8 mouse cellular contexts compared by ENCODE assay signal in the genomic region with DNA sequence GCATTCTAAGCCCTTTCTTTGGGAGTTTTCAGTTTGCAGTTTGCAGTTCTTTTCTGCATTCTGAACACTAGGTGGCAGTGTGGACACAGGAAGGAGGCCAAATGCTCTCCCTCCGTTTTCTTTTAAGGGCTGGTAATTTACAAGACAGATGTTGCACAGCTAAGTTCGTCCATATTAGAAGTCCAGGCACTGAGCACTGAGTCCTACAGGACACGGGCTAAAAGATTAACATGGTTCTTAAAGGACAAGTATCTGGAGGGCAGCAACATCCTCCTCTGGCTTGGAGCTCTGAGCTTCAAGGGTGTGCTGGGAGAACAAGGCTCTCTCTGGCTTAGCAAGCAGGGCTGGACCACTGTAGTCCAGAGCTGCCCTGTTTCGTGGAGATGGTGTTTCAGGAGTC.
DNase-seq lines count a peak whose midpoint lies in the region; ATAC-seq lines count a peak whose summit lies in the region.

No protein-coding gene starts in this region.

- DNase-seq in right cerebral cortex, adult 18-20 months = peak; percentile 54
- no peak for DNase-seq in right cerebral cortex, postnatal 36 days (ENCODE audit: low spot score in 2 of 2)
- peak; percentile 21 to 37 for DNase-seq in adrenal gland, postnatal 36 days
- peak; percentile 82 for DNase-seq in hindbrain, embryonic 11.5 days (ENCODE audit: low spot score)
- peak; percentile 69 for DNase-seq in limb, embryonic 11.5 days (ENCODE audit: low spot score)

- H3K9ac ChIP-seq in forebrain, embryonic 13.5 days = no peak overlapping the region
- H3K9ac ChIP-seq in hindbrain, embryonic 11.5 days (ENCODE audit: low read depth, low read length) = 0 out of 2 replicates have a peak overlapping the region, but pooled peaks have one; percentile 31
- peak overlapping the region; percentile 40 for H3K9ac ChIP-seq in limb, embryonic 11.5 days (ENCODE audit: low read length)

- ATAC-seq in forebrain, embryonic 13.5 days = peak; percentile 54
- ATAC-seq in hindbrain, embryonic 11.5 days (ENCODE audit: low FRiP score) = peak; percentile 69
- ATAC-seq in limb, embryonic 11.5 days (ENCODE audit: insufficient number of reproducible peaks, low FRiP score, low TSS enrichment, low read depth) = peak; percentile 75
- ATAC-seq in monocyte, adult 5-6 weeks (replicated peaks; ENCODE audit: insufficient number of reproducible peaks, low FRiP score, low TSS enrichment, poor library complexity, severe bottlenecking) = 0 out of 2 replicates have a peak, but pooled peaks have one; percentile 40
- no peak for ATAC-seq in erythroblast, adult 5-6 weeks (replicated peaks; ENCODE audit: low FRiP score, poor library complexity, severe bottlenecking)

- no peaks in the 10 kb centered on the region for H3K27me3 ChIP-seq in forebrain, embryonic 13.5 days
- H3K27me3 ChIP-seq in hindbrain, embryonic 11.5 days (ENCODE audit: control insufficient read depth, insufficient read depth, low read length) = no peaks in the 10 kb centered on the region
- no peaks in the 10 kb centered on the region for H3K27me3 ChIP-seq in limb, embryonic 11.5 days (ENCODE audit: control insufficient read depth, insufficient read depth, low read length)

- no peak overlapping the region for H3K27ac ChIP-seq in forebrain, embryonic 13.5 days
- H3K27ac ChIP-seq in hindbrain, embryonic 11.5 days (ENCODE audit: low read depth, low read length) = no peak overlapping the region
- H3K27ac ChIP-seq in limb, embryonic 11.5 days (replicated peaks; ENCODE audit: low read depth, low read length) = no peak overlapping the region

- no peaks in the 10 kb centered on the region for H3K9me3 ChIP-seq in forebrain, embryonic 13.5 days (replicated peaks)
- no peaks in the 10 kb centered on the region for H3K9me3 ChIP-seq in hindbrain, embryonic 11.5 days (ENCODE audit: control insufficient read depth, low read length)
- no peaks in the 10 kb centered on the region for H3K9me3 ChIP-seq in limb, embryonic 11.5 days (ENCODE audit: control insufficient read depth, low read length)

- no peak overlapping the region for H3K4me3 ChIP-seq in forebrain, embryonic 13.5 days
- H3K4me3 ChIP-seq in hindbrain, embryonic 11.5 days (ENCODE audit: low read depth, low read length) = no peak overlapping the region
- no peak overlapping the region for H3K4me3 ChIP-seq in limb, embryonic 11.5 days (ENCODE audit: low read depth, low read length)

- 9% methylated on average over 4 of the region's 4 CpGs for WGBS in forebrain, embryonic 13.5 days
- WGBS in hindbrain, embryonic 11.5 days = 13% methylated on average over 4 of the region's 4 CpGs
- WGBS in limb, embryonic 11.5 days = 8% methylated on average over 4 of the region's 4 CpGs

- H3K4me2 ChIP-seq in forebrain, embryonic 13.5 days = peak overlapping the region; percentile 27; the same call in 1 of the 2 replicates
- H3K4me2 ChIP-seq in hindbrain, embryonic 11.5 days (replicated peaks; ENCODE audit: low read depth, low read length) = no peak overlapping the region
- peak overlapping the region; percentile 28 for H3K4me2 ChIP-seq in limb, embryonic 11.5 days (ENCODE audit: low read depth, severe bottlenecking)

- H3K36me3 ChIP-seq in forebrain, embryonic 13.5 days (ENCODE audit: poor library complexity, severe bottlenecking) = no peaks in the 10 kb centered on the region
- H3K36me3 ChIP-seq in hindbrain, embryonic 11.5 days (ENCODE audit: control insufficient read depth, insufficient read depth, low read length) = no peaks in the 10 kb centered on the region
- H3K36me3 ChIP-seq in limb, embryonic 11.5 days (ENCODE audit: control insufficient read depth, insufficient read depth, low read length) = no peaks in the 10 kb centered on the region

- H3K4me1 ChIP-seq in forebrain, embryonic 13.5 days = no peaks in the 10 kb centered on the region
- H3K4me1 ChIP-seq in hindbrain, embryonic 11.5 days (replicated peaks; ENCODE audit: control insufficient read depth, insufficient read depth, low read length) = no peaks in the 10 kb centered on the region
- no peaks in the 10 kb centered on the region for H3K4me1 ChIP-seq in limb, embryonic 11.5 days (ENCODE audit: control insufficient read depth, insufficient read depth, low read length)

Comparison
In these comparisons a context has a peak if more than half of its experiments do, and no peak if none do; other contexts are left out.
1. DNase-seq: peak in right cerebral cortex, adult 18-20 months (single experiment), adrenal gland, postnatal 36 days (2 of 2), hindbrain, embryonic 11.5 days (single experiment) and limb, embryonic 11.5 days (single experiment); none in right cerebral cortex, postnatal 36 days (0 of 2).